Mouse (Mus musculus) gastrocnemius, postnatal 25 days (tissue): ENCODE results near the gene Ascc3. TPM values are rescaled to one million over a fixed set of nuclear protein-coding genes. Genes with fewer than 3 reads are reported as not detected.

Experiments used
- DNase-seq: peaks from one replicate; pipeline ENCODE4 v3.0.0; 2022
- long read RNA-seq, 2 experiments: library from polyadenylated mRNA; stranded (forward); transcript quantifications; one replicate each; pipeline ENCODE4 v2.0.0; 2021
- total RNA-seq, 2 experiments: library from RNA; stranded (reverse); gene quantifications; 1 replicate in 1 of 2; 2 replicates in 1 of 2; pipeline ENCODE4 v1.2.3; 2021

The Ascc3 gene
- 1 to 10 TPM; 9.7 to 9.8 TPM for total RNA-seq
- long read RNA-seq, experiment 1, partial matches to known transcripts = 2 of 2 reads
- long read RNA-seq, experiment 1, other reads (novel, unspliced or antisense) = 0 of 2 reads
- long read RNA-seq, experiment 2, partial matches to known transcripts = 1 of 1 reads
- long read RNA-seq, experiment 2, other reads (novel, unspliced or antisense) = 0 of 1 reads

GRCm38 (mm10) chr10:50592355-50593293 lies at the start of gene Ascc3:
Gene Ascc3 (plus strand): TSS chr10:50592669.
- peak; percentile 91 for DNase-seq

- no peak for DNase-seq
Observed at GRCm38 (mm10) chr10:50584721-50585120, 7.7 kb upstream of the Ascc3 start.

DNA sequence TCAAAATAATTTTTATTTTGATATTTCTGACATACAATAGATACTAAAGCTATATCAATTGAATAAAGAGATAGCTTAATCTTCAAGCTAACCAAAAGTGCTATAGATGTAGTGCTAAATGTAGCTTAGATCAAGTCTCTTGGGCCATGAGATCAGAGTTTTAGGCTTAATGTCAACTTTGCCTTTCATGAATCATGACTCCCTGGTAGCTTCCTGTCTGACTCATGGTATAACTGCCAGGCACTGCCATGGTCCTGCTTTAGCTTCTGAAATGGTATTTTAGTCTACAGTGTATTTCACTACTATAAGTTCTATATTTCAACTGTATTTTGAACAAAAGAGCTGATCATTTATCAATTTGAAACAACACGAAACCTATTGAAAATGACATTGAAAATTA lies 5.9 kb upstream of the Ascc3 start:
- no peak for DNase-seq

GRCm38 (mm10) chr10:50593371-50593770 lies 902 bp downstream of the Ascc3 start:
- DNase-seq = no peak

GRCm38 (mm10) chr10:50595340-50595739 lies 2.9 kb downstream of the Ascc3 start:
- no peak for DNase-seq

DNA sequence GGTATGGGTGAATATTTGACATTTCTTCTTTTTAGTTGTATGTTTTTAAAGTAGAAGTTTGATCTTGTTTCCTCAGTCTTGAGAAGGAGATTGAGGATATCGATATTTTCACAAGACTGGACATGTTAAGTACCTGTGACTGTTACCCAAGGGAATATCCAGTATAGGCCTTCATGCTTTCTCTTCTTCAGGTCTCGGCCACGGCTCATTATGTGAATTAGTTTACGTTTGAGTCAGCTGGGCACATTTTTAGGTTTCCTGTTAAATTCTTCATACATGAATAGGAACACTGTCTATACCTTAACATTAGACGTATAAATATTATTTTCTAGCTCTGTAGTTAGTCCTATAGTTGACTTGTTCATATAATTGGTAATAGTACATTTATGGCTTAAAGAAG lies 12.4 kb downstream of the Ascc3 start:
- no peak for DNase-seq

DNA sequence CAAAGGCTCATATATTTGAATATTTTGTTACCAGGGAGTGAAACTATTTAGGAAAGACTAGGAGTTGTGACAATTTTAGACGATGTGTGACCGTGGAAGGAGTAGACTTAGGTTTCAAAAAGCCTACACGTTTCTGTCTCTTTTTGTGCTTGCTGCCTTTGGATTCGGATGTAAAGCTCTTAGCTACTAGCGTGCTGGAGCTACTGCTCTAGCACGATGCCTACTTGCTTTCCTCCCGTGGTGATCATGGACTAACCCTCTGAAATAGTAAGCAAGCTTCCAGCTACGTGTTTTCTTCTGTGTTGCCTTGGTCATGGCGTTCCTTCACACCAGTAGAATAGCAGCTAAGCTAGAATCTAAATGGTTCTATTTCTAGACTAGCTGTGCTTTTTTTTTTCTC lies 21.4 kb downstream of the Ascc3 start:
- no peak for DNase-seq

DNA sequence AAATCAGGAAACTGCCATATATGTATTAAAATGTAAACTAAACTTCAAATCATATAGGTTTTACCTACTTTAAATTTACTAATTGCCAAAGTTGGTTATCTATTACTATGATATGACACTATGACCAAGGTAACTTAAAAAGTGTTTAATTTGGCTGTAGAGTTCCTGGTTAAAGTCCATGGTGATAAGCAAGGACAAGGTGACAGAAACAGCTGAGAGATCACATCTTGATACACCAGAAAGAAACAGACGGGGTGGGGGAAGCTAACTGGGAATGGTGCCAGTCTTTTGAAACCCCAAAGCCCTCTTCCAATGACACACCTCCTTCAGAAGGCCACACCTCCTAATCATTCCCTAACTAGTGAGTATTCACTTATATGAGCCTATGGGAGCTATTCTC lies 33.4 kb downstream of the Ascc3 start:
- DNase-seq = no peak

GRCm38 (mm10) chr10:50639607-50640006 lies 47.1 kb downstream of the Ascc3 start:
- DNase-seq = no peak

GRCm38 (mm10) chr10:50650612-50651011 lies 58.1 kb downstream of the Ascc3 start:
- no peak for DNase-seq

DNA sequence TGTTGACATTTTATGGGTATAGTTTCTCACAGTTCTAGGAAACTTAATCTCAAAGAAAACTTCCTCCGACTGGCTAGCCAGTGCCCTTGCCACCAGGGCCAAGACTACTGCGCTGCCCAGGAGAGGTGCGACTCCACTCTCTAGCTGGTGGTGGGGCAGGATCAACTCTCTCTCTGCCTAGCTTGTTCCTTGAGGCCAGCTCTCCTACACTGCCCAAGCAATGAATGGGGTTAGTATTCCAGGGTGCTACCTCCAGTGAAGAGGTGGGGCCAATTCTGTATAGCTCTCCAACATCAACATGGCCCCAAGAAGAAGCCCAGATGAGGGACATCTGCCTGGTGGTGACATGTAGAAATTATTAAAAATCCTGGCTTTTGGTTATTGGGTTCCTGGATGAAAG lies 61.1 kb downstream of the Ascc3 start:
- no peak for DNase-seq

DNA sequence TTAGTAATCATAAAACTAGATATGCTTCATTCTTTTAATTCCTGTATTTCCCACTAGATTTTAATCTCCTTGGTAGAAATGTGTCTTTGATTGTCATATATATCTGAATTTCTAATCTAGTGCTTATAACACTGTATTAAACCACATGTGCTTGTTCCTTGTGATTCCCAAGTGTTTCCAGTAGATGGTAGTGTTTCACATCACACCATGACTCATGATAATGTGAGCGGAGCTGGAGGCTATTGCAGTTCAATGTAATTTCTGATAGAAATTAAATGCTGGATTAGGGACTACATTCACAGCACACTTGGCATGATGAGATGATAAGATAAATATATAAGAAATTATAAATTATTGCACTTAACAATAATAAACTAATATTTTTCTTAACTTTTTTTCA lies 64.9 kb downstream of the Ascc3 start:
- DNase-seq = no peak

DNA sequence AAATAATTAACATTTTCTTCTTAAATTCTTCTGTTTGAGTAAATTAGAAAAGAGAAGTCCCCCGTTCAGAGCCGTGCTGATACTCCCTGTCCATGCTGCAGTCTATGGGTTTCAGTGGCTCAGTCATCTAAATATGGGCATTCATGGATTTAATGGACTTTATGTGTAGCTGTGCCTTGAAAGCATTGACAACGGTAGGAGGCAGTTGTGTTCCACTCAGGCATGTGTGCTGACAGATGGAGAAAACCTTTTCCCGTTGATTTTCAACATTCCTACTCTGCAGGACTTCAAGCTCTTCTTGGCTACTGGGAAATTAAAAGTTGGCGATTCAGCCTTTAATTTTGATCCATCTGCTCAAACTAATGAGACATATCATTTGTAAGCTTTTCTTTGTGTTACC lies 79.0 kb downstream of the Ascc3 start:
- DNase-seq = no peak

- no peak for DNase-seq
Observed at GRCm38 (mm10) chr10:50690324-50690723, 97.9 kb downstream of the Ascc3 start.

DNA sequence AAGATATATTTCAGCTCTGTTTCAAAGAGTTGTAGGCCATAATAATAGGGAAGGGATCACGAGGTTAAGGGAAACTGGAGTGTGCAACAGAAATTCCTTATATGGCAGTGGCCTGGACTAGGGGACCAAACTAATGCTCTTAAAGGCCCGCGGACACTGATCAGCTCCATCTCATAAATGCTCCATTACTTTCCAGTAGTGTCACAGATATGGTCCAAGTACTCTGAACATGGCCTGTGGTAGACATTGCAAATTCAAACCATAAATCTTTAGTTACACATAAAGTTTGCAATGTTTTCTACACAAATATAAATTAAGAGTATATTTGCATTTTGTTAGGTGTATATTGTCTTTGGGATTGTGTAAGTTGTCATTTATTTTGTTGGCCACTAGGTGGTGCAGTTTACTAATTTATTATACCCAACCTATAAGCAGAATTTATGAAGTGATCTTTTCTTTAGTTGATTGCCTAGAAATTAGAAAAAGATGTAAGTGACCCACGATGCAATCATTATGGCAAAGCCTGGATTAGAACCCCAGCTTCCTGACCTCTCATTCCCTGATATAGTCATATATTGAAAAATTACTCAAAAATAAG lies 106.5 kb downstream of the Ascc3 start:
- no peak for DNase-seq

DNA sequence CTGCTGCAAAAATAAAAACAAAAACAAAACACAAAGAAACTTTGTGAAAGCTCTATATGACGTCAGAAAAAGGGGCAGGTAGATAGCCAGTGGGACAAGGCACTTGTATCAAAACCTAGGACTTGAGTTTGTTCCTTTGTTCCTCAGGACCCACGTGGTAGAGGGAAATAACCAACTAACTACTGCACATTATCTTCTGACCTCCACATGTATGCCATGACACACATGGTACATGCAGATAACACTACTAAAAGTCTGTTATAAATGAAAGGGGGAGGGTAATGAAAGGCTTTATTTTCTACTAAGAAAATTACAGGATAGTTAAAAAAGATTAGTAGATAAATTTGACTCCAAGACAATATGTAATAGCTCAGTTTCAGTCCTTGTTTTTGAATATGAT lies 109.3 kb downstream of the Ascc3 start:
- DNase-seq = no peak

DNA sequence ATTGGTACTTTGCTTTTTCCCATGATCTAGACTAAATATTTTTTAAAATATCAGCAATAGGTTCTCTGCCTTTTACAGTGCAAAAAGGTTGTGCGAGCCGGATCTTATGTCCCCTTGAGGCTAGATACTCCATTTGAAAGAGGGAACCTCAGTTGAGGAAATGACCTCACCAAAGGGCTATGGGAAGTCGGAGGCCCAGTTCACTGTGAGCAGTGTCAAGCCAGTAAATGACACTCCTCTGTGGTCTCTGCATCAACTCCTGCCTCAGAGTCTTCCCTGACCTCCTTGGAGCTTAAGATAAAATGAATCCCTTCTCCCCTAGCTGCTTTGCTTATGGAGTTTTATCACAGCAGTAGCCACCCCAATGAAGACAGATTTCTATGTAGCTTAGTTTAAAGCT lies 109.9 kb downstream of the Ascc3 start:
- DNase-seq = no peak

GRCm38 (mm10) chr10:50704202-50704601 lies 111.7 kb downstream of the Ascc3 start:
- DNase-seq = no peak

- no peak for DNase-seq
Observed at GRCm38 (mm10) chr10:50704898-50705297, 112.4 kb downstream of the Ascc3 start.

DNA sequence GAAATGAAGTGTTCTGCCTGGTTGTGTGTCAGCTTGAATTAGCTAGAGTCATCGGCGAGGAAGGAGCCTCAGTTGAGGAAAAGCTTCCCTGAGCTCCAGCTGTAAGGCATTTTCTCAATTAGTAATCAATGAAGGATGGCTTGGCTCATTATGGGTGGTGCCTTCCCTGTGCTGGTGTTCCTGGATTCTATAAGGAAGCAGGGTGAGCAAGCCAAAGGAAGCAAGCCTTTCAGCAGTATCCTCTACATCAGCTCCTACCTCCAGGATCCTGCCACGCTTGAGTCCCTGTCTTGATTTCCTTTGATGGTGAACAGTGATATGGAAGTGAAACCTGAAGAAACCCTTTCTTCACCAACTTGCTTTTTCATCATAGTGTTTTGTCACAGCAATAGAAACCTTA lies 118.8 kb downstream of the Ascc3 start:
- DNase-seq = no peak

DNA sequence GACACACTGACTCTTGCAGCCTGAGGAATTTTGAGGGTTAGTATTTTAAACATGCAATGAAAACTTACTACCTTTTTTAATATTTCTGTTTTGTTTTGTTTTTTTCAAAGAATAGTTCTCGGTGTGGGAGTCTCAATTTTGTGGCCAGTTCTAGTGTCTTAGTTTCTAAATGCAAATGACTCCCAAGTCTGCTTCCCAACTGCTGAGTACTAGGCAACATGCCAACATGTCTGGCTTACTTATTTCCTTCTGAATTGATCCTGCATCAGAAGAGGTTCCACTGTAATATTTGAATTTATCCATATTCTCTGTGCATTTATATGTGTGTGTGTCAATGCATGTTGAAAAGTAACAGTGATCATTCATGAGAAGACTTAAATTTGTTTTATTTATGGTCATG lies 119.3 kb downstream of the Ascc3 start:
- no peak for DNase-seq

- DNase-seq = no peak
Observed at GRCm38 (mm10) chr10:50733459-50733858, 141.0 kb downstream of the Ascc3 start.

- DNase-seq = no peak
Observed at GRCm38 (mm10) chr10:50762069-50762468, 169.6 kb downstream of the Ascc3 start.
